Mouse (Mus musculus) large intestine, adult 2 months (tissue): ENCODE measurements around the gene Pias3. TPM values are rescaled to one million over a fixed set of nuclear protein-coding genes. Genes with fewer than 3 reads are reported as not detected.
A peak's percentile ranks its signal among the peaks of the same experiment; 100 is the strongest.
"Not testable (repeated sequence)": the region's sequence is repeated elsewhere in the genome, so short reads cannot be mapped to it uniquely, and the experiment has no call there.

ENCODE experiments used
- DNase-seq: peaks from one replicate; pipeline ENCODE4 v3.0.0-alpha.2; 2012; ENCODE audit warnings: low read depth, low spot score
- WGBS: fragments of 180-500 bp; shearing (Covaris S2); methylation state at CpG from one replicate; pipeline ENCODE4 v1.1.7; 2018; 5-methylcytosine and 5-hydroxymethylcytosine counted together
- polyA plus RNA-seq: library from polyadenylated mRNA; depleted of rRNA; stranded (reverse); fragments of >200 nt; gene quantifications from 2 replicates; pipeline ENCODE4 v1.2.3, GENCODE M21; 2012

Pias3 gene
- polyA plus RNA-seq, 1 experiment = 17.5 TPM

- WGBS = 86% methylated on average over 3 of the region's 3 CpGs
- DNase-seq = no peak
Measured at GRCm38 (mm10) chr3:96683496-96683895, 12.7 kb upstream of the Pias3 start.

GRCm38 (mm10) chr3:96684151-96684821 is 11.9 kb upstream of the Pias3 start:
- 65% methylated on average over 17 of the region's 17 CpGs for WGBS
- no peak for DNase-seq

DNA sequence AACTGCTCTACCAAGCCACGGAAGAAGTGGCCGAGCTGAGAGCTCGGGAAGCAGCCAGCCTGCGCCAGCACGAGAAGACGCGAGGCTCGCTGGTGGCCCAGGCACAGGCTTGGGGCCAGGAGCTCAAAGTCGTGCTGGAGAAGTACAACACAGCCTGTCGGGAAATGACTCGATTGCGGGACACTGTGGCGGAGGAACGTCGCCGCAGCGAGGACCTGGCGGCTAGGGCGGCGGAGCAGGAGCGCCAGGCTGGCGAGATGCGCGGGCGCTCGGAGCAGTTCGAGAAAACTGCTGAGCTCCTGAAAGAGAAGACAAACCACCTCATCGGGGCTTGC is 11.4 kb upstream of the Pias3 start:
- 23% methylated on average over 28 of the region's 28 CpGs for WGBS
- DNase-seq = no peak

- DNase-seq = not testable (repeated sequence)
- 91% methylated on average over 5 of the region's 5 CpGs for WGBS
Measured at GRCm38 (mm10) chr3:96686057-96686456, 10.1 kb upstream of the Pias3 start.

DNA sequence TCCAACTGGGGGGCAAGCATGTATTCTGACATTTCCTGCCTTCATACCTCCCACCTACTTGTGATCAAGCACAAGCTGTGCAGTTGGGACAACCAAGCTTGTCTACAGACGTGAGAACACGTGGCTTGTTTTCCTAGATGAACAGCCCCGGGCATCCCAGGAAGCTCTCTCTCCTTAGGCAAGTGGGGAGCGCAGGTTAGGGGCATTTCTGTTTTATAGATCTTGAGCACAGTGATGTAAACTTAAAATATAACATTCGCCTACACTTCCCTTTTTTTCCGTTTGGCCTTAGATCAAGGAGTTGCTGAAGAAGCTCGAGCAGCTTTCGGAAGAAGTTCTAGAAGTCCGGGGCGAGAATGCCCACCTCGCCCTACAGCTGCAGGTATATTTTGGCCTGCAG is 7.3 kb upstream of the Pias3 start:
- no peak for DNase-seq
- WGBS = 81% methylated on average over 11 of the region's 11 CpGs

- 55% methylated on average over 3 of the region's 3 CpGs for WGBS
- no peak for DNase-seq
Measured at GRCm38 (mm10) chr3:96690298-96690697, 5.9 kb upstream of the Pias3 start.

- no peak for DNase-seq
- WGBS = 37% methylated on average over 3 of the region's 3 CpGs
Measured at GRCm38 (mm10) chr3:96692506-96692905, 3.7 kb upstream of the Pias3 start.

DNA sequence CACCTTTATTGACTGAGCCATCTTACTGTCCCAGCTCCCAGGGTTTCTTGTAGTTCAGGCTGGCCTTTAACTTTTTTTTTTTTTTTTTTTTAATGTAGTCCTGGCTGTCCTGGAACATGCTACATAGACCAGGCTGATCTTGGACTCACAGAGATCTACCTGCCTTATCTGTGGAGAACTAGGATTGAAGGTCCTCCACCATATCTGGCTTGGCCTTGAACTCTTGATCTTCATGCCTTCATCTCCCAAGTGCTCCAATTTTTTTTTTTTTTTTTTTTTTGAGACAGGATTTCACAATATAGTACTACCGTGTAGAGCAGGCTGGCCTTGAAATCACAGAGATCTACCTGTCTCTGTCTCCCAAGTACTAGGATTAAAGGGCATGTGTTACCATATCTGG is 2.6 kb upstream of the Pias3 start:
- DNase-seq = no peak
- 41% methylated on average over 1 of the region's 1 CpGs for WGBS

- WGBS = under 1% methylated on average over 83 of the region's 85 CpGs
- DNase-seq = peak; percentile 57
Measured at GRCm38 (mm10) chr3:96696766-96697732, 865 bp downstream of the Pias3 start.

- 84% methylated on average over 19 of the region's 19 CpGs for WGBS
- DNase-seq = no peak
Measured at GRCm38 (mm10) chr3:96698993-96699690, 3.0 kb downstream of the Pias3 start.

GRCm38 (mm10) chr3:96700376-96700775 is 4.2 kb downstream of the Pias3 start:
- 50% methylated on average over 7 of the region's 7 CpGs for WGBS
- no peak for DNase-seq

- no peak for DNase-seq
- WGBS = 83% methylated on average over 4 of the region's 4 CpGs
Measured at GRCm38 (mm10) chr3:96701003-96701402, 4.8 kb downstream of the Pias3 start.

GRCm38 (mm10) chr3:96704778-96705177 is 8.6 kb downstream of the Pias3 start:
- WGBS = 74% methylated on average over 11 of the region's 11 CpGs
- no peak for DNase-seq

- 92% methylated on average over 11 of the region's 11 CpGs for WGBS
- no peak for DNase-seq
Measured at GRCm38 (mm10) chr3:96706217-96706616, 10.0 kb downstream of the Pias3 start.

DNA sequence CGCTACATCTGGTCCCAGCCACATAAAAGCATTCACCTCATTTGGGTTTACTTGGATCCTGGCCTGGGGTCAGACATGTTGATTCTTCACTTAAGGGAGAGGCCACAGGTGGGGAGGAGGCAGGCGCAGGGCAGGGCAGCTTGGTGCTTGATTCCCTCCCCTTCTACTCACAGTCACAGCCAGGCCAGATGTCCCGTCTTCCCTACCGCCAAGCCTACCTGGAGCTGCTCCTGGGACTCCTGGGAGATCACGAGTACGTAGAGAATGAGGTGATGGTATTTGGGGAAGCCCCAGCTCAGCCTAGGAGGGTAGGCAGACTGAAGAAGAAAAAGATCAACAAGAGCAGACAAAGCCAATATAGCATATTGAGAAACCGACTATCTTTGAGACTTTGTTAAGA is 10.8 kb downstream of the Pias3 start:
- WGBS = 44% methylated on average over 7 of the region's 7 CpGs
- DNase-seq = no peak

DNA sequence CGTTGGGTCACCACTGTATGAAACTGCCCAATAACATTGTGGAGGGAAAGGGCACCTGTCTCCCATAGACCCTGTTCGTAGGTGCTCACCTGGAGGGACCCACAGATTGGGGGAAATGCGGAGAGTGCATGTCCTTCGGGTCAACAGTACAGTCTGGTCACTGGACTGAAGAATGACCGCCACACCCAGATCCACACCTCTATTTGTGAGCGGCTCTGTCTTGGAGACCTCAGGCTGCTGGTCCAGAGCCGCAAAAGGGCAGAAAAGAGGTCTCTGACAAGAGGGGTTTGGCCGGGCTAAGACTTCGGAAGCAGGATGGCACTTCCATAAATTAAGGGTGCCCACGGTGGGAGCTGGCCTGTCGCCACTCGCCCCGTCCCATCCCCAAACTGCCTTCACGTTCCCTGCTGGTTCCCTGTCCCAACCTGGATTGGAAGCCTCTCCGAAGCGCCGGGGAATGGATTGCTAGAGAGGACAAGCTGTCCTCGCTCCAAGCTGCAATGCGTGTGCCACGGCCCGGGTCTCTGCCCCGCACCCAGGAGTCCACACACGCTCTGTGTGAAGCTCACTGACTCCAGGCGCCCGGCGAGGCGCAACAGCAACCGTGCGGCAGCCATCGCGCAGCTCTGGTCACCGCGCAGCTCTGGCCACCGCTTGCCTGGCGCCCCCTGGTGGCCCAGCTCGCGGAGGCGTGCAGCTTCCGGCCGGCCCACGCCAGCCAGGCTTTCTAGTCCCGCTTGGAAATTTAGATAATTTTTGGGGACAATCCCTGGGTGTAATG is 11.9 kb downstream of the Pias3 start, which contains the start of gene Nudt17:
Nudt17 (minus strand) TSS at position 660 of the 781 bp plus-strand sequence.
- WGBS = 2% methylated on average over 42 of the region's 42 CpGs
- DNase-seq = no peak

- no peak for DNase-seq
Measured at GRCm38 (mm10) chr3:96708684-96709064, 12.5 kb downstream of the Pias3 start.

GRCm38 (mm10) chr3:96714286-96714685 is 18.1 kb downstream of the Pias3 start:
- no peak for DNase-seq
- 66% methylated on average over 5 of the region's 5 CpGs for WGBS

More at GRCm38 (mm10) chr3:96708684-96709064, 12.5 kb downstream of the Pias3 start:
- WGBS = 57% methylated on average over 2 of the region's 2 CpGs

- WGBS = 35% methylated on average over 2 of the region's 2 CpGs
Measured at GRCm38 (mm10) chr3:96715854-96716253, 19.7 kb downstream of the Pias3 start.

More at GRCm38 (mm10) chr3:96715854-96716253, 19.7 kb downstream of the Pias3 start:
- no peak for DNase-seq
